Mouse (Mus musculus) frontal cortex, postnatal 25 days (tissue): Measurements from ENCODE around the gene Zfp648.

ENCODE experiments used
- DNase-seq, 2 experiments: peaks; one replicate each; pipeline ENCODE4 v3.0.0; 2022; ENCODE audit warnings: low spot score in 2 of 2

Gene Zfp648

GRCm38 (mm10) chr1:154200955-154201722, at the start of gene Zfp648:
Gene Zfp648 (plus strand): TSS chr1:154201187.
- DNase-seq, result no peak

GRCm38 (mm10) chr1:154152539-154152938, 48.4 kb upstream of the Zfp648 start:
- no peak for DNase-seq

GRCm38 (mm10) chr1:154153800-154154199, 47.2 kb upstream of the Zfp648 start:
- DNase-seq, result no peak

- DNase-seq, result no peak
Measured at GRCm38 (mm10) chr1:154156177-154157062, 44.6 kb upstream of the Zfp648 start.

GRCm38 (mm10) chr1:154157131-154157530, 43.9 kb upstream of the Zfp648 start:
- DNase-seq, result no peak

- DNase-seq, result no peak
Measured at GRCm38 (mm10) chr1:154167696-154168095, 33.3 kb upstream of the Zfp648 start.

- no peak for DNase-seq
Measured at GRCm38 (mm10) chr1:154175334-154175733, 25.7 kb upstream of the Zfp648 start.

GRCm38 (mm10) chr1:154177781-154178180, 23.2 kb upstream of the Zfp648 start:
- DNase-seq, result no peak

- DNase-seq, result no peak
Measured at GRCm38 (mm10) chr1:154178541-154179155, 22.3 kb upstream of the Zfp648 start.

GRCm38 (mm10) chr1:154180952-154181351, 20.0 kb upstream of the Zfp648 start:
- peak; percentile 74 to 75 for DNase-seq

- no peak for DNase-seq
Measured at GRCm38 (mm10) chr1:154182396-154183076, 18.5 kb upstream of the Zfp648 start.

- DNase-seq, result no peak
Measured at GRCm38 (mm10) chr1:154183077-154183751, 17.8 kb upstream of the Zfp648 start.

GRCm38 (mm10) chr1:154188229-154188628, 12.8 kb upstream of the Zfp648 start:
- no peak for DNase-seq

GRCm38 (mm10) chr1:154188631-154189030, 12.4 kb upstream of the Zfp648 start:
- DNase-seq, result no peak

- DNase-seq, result peak; percentile 43 to 49
Measured at GRCm38 (mm10) chr1:154189842-154190530, 11.0 kb upstream of the Zfp648 start.

- no peak for DNase-seq
Measured at GRCm38 (mm10) chr1:154198896-154199295, 2.1 kb upstream of the Zfp648 start.

GRCm38 (mm10) chr1:154202580-154202979, 1.6 kb downstream of the Zfp648 start:
- DNase-seq, result no peak

- no peak for DNase-seq
Measured at GRCm38 (mm10) chr1:154203386-154203785, 2.4 kb downstream of the Zfp648 start.

- DNase-seq, result no peak
Measured at GRCm38 (mm10) chr1:154204652-154205573, 3.9 kb downstream of the Zfp648 start.
